Mouse (Mus musculus): Measurements from ENCODE around the gene Vmn1r160.
"Not testable (repeated sequence)": the region's sequence is repeated elsewhere in the genome, so short reads cannot be mapped to it uniquely, and the experiment has no call there.

Gene Vmn1r160

DNA sequence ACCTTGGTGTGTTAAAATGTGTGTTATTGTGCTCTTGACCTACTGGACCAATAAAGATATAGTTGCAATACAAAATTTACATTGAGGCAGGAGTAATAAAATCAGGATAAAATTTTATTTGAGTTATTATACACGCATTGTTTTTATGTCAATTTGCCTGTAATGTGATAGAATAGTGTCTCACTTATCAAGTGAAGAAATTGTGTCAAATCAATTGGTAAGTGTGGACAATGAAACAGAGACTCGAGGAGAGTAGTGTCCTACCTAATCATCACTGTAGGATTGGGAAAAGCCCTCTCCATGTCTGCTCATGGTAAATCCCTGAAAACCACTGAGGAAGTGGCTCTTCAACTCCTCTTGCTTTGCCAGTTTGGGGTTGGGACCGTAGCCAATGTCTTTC is at the start of gene Vmn1r160:
Gene Vmn1r160, plus strand, starts transcription at position 301 of the 400 bp plus-strand sequence.
- DNase-seq (ENCODE audit: low spot score), result not testable (repeated sequence)

DNA sequence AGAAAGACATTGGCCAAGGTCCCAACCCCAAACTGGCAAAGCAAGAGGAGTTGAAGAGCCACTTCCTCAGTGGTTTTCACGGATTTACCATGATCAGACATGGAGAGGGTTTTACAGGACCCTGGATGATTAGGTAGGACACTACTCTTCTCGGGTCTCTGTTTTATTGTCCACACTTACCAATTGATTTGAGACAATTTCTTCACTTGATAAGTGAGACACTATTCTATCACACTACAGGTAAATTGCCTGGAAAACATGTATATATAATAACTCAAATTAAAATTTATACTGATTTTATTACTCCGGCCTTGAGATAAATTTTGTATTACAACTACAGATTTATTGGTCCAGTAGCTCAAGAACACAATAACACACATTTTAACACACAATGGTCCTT is 27.5 kb upstream of the Vmn1r160 start, which contains the start of gene Vmn1r159:
Gene Vmn1r159, minus strand, starts transcription at position 101 of the 400 bp plus-strand sequence.
- not testable (repeated sequence) for DNase-seq (ENCODE audit: low spot score)

Data from testis, postnatal 14 days (tissue).